Mouse (Mus musculus) granulocyte monocyte progenitor cell, adult 5-6 weeks (primary cell): ENCODE data around the gene Ints3. TPM values are rescaled to one million over a fixed set of nuclear protein-coding genes. Genes with fewer than 3 reads are reported as not detected.

Experiments
- ATAC-seq: replicated peaks from 2 replicates; pipeline ENCODE4 v1.8.0; 2016; ENCODE audit warnings: mild to moderate bottlenecking, moderate TSS enrichment, inconsistent platforms; ENCODE audit not compliant: poor library complexity, severe bottlenecking
- total RNA-seq, 2 experiments: library from RNA; stranded (forward) in 1 of 2; stranded (reverse) in 1 of 2; fragments of 200-712, 200-1000 nt in 1 of 2; fragments of >200 nt in 1 of 2; fragmentation: Nextera tagmentation in 1 of 2; gene quantifications; 2 replicates each; pipeline ENCODE4 v1.2.3; 2014 to 2017

Ints3 gene
- total RNA-seq, 2 experiments from 2014 or later: 25.9 to 47.1 TPM

GRCm38 (mm10) chr3:90395629-90396028, 37.8 kb downstream of the Ints3 start:
- ATAC-seq: peak; percentile 50

GRCm38 (mm10) chr3:90392661-90393060, 40.8 kb downstream of the Ints3 start:
- no peak for ATAC-seq

GRCm38 (mm10) chr3:90391941-90392340, 41.5 kb downstream of the Ints3 start:
- ATAC-seq: no peak

- ATAC-seq: no peak
These were observed 42.4 kb downstream of the Ints3 start for GRCm38 (mm10) chr3:90391004-90391403.

- ATAC-seq: peak; percentile 18
These were observed 43.6 kb downstream of the Ints3 start, which contains the start of gene Slc27a3 for GRCm38 (mm10) chr3:90389511-90390490. Slc27a3 (minus strand) TSS chr3:90389938.

GRCm38 (mm10) chr3:90388726-90389510, 44.5 kb downstream of the Ints3 start:
- peak; percentile 24; the same call in 1 of the 2 replicates for ATAC-seq

DNA sequence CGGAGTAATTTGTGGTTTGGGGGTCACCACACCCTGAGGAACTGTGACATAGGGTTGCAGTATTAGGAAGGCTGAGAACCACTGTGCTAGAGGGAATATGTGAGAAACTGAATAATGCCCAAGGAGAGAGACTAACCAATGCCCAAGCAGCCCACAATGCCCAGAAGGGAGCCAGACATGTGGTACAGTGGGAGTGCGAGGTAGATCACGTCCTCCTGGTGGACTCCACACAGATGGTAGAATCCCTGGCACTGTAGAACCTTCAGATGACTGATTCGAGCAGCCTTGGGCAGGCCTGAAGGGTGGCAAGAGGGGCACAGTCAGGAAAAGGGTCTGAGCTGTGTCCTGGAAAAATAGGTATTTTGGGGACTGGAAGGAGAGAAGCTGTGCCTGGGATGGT, 45.2 kb downstream of the Ints3 start:
- peak; percentile 26 for ATAC-seq

- ATAC-seq: 0 out of 2 replicates have a peak, but pooled peaks have one; percentile 3
These were observed 45.9 kb downstream of the Ints3 start for GRCm38 (mm10) chr3:90387483-90387882.

DNA sequence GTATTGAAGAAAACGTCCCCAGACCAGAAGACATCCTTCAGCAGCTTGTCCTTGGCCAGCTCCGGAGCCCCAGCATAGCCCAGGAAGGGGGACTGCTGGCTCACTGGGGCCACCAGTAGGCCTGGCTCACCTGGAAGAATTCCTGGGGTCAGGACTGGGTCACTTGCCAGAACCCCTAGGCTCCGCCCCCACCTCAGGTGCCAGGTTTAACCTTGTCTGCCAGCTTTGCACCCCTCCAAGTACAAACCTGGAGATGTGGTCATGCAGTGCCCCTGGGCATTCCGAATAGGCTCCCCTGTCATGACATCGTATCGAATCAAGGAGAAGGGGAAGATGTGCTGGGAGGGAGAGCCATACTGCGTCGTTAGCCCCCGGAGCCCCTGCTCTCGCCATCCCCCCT, 46.6 kb downstream of the Ints3 start:
- ATAC-seq: no peak

GRCm38 (mm10) chr3:90384851-90385375, 48.5 kb downstream of the Ints3 start:
- ATAC-seq: no peak

DNA sequence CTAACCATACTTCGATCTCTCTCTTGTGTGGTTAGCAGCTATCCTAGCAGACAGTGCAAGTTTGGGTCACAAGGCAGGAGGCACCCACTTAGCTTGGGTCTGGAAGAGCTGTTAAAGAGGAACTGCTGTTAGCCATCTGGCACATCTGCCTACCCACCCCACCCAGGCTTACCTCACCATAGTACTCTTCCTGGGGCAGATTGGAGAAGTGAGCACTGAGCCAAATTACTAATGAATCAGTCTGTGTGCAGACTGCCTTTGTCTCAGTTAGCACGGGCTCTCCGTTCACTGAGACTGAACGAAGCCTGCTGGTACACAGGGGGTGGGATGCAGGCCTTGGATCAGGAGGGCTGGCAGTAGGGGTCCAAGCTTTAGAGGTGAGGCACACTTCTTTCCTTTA, 49.7 kb downstream of the Ints3 start:
- ATAC-seq: peak; percentile 95

- no peak for ATAC-seq
These were observed 51.7 kb downstream of the Ints3 start for GRCm38 (mm10) chr3:90381727-90382126.

GRCm38 (mm10) chr3:90378496-90378895, 54.9 kb downstream of the Ints3 start:
- no peak for ATAC-seq

DNA sequence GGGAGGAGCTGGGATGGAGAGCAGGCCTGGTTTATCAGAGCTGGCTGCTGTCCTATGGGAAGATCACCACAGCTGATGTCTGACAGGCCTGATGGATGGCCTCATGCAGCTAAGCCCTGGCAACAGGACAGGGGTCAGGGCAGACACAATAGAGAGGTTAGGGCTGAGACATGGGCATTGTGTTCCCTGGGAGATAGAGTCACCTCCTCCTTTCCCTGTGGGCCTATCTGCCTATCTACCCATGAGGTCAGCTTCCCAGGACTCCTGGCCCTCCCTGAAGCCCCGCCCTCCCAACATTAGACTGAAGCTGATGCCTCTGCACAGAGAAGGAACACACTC, 57.2 kb downstream of the Ints3 start:
- no peak for ATAC-seq

DNA sequence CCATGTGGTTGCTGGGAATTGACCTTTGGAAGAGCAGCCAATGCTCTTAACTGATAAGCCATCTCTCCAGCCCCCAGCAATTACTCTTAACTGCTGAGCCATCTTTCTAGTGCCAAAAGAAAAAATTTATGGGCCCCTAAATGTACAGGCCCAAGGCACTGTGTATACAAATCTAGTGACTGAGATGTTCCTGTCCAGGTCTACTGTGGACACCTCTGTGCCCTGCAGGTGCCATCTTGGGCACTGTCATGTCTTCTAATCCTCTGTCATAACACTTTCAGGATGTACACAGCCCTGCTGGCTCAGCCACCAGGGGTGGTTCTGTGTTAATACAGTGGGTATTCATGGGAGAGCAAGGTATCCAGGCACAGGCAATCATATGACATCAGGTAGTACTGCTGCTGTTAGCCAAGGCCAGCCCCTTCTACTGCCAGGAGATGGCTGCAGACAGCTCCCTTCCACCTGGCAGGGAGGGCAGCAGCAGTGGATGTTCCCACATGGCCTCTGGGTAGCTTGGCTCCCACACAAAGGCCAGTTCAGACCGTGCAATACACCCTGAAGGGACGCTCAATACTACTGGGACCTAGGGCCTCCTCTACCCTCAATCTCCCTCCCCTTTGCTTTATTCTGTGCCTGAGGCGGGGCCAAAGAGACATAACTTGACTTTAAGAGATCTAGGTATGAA, 57.7 kb downstream of the Ints3 start:
- ATAC-seq: no peak

- no peak for ATAC-seq
These were observed 59.1 kb downstream of the Ints3 start for GRCm38 (mm10) chr3:90374368-90374767.

GRCm38 (mm10) chr3:90373432-90374028, 59.9 kb downstream of the Ints3 start:
- ATAC-seq: peak; percentile 91

DNA sequence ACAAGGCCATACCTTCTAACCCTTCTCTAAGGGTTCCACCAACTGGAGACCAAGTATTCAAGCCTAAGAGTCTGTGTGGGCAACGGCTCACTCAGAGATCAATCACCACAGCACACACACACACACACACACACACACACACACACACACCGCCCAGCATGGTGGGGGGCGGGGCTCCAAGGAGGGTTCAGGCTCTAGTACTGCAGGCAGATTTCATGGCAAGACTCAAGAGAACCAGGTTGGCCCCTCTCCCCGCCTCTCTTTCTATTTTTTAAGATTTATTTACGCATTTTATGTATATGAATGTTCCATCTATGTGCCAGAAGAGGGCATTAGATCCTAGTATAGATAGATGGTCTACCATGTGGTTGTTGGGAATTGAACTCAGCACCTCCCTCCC, 60.6 kb downstream of the Ints3 start:
- no peak for ATAC-seq

- ATAC-seq: no peak
These were observed 61.6 kb downstream of the Ints3 start for GRCm38 (mm10) chr3:90371857-90372256.

- ATAC-seq: no peak
These were observed 64.4 kb downstream of the Ints3 start for GRCm38 (mm10) chr3:90369041-90369440.
